Mouse (Mus musculus) CH12.LX (cell line): ENCODE data around the gene Atp4b.

Experiments
- CTCF ChIP-seq, 2 experiments: IDR thresholded peaks in 1 of 2; conservative IDR thresholded peaks in 1 of 2; 2 replicates each; pipeline ENCODE4 v1.5.1; 2011 to 2012; ENCODE audit warnings: low read depth in 2 of 2, low read length in 2 of 2, improper control_type of control experiment in 1 of 2, inconsistent platforms in 1 of 2, mild to moderate bottlenecking in 1 of 2, moderate library complexity in 1 of 2
- HCFC1 ChIP-seq: IDR thresholded peaks from 2 replicates; pipeline ENCODE4 v1.6.1; 2012; ENCODE audit warnings: low read depth, mild to moderate bottlenecking, inconsistent platforms, low read length, improper control_type of control experiment
- MYC ChIP-seq: IDR thresholded peaks from 2 replicates; pipeline ENCODE4 v1.6.1; 2011; ENCODE audit warnings: low read depth, mild to moderate bottlenecking, improper control_type of control experiment, low read length
- POLR2A ChIP-seq: IDR thresholded peaks from 2 replicates; pipeline ENCODE4 v1.6.1; 2011; ENCODE audit warnings: low read depth, mild to moderate bottlenecking, improper control_type of control experiment, low read length
- SMC3 ChIP-seq: IDR thresholded peaks from 2 replicates; pipeline ENCODE4 v1.6.1; 2011; ENCODE audit warnings: low read depth, low read length, improper control_type of control experiment
- TBP ChIP-seq: conservative IDR thresholded peaks from 2 replicates; pipeline ENCODE4 v1.6.1; 2011; ENCODE audit warnings: low read depth, low read length, improper control_type of control experiment
- ZKSCAN1 ChIP-seq: IDR thresholded peaks from 2 replicates; pipeline ENCODE4 v1.6.1; 2012; ENCODE audit warnings: low read depth, inconsistent platforms, low read length, improper control_type of control experiment, borderline replicate concordance

DNA sequence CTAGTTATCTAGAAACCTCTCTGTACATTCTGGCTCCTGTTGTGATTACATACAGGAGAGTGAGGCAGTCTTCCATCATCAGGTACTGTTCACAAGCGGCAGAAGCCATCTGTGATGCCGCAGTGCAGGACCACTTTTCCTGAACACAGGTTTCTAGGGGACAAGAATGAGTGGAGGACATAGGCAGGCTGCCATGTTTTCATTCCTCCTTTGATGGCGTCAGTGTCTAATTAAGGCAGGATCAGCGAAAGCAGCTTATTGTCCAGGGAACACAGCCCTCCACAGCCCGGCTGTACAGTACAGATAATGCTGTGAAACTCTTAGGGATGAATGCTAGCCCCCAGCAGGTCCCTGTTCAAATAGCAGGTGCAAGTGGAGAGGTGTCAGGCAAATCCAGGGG is 9.4 kb upstream of the Atp4b start:
- TF ChIP-seq HCFC1 (no peak), CTCF (conservative IDR thresholded peaks at IDR 0.05 in 1 of 2, IDR thresholded peaks at IDR 0.05 in 1 of 2; ENCODE audit: low read depth in 2 of 2, low read length in 2 of 2) (no peak), MYC (no peak), ZKSCAN1 (no peak), POLR2A (no peak), SMC3 (no peak), TBP (no peak)
